Mouse (Mus musculus) left cerebral cortex, adult 9 months (tissue): ENCODE measurements around the gene Vmn1r227.

Experiments used
- DNase-seq, 2 experiments: peaks; one replicate each; pipeline ENCODE4 v3.0.0; 2022; ENCODE audit warnings: low spot score in 2 of 2

Vmn1r227 gene

GRCm38 (mm10) chr17:20729543-20729942 lies at the start of gene Vmn1r227:
Gene Vmn1r227 (plus strand): TSS chr17:20729843.
- DNase-seq = no peak

- DNase-seq = no peak
Measured at GRCm38 (mm10) chr17:20682543-20682942, 47.1 kb upstream of the Vmn1r227 start, which contains the start of gene Vmn1r226. Gene Vmn1r226 (plus strand): TSS chr17:20682843.

GRCm38 (mm10) chr17:20786057-20786456 lies 56.4 kb downstream of the Vmn1r227 start, which contains the start of gene Vmn1r228:
Gene Vmn1r228 (minus strand): TSS chr17:20786157.
- DNase-seq = no peak
